Mouse (Mus musculus): ENCODE data around the gene Slc16a8. TPM values are rescaled to one million over a fixed set of nuclear protein-coding genes. Genes with fewer than 3 reads are reported as not detected.

The Slc16a8 gene
- total and polyA plus RNA-seq, 3 experiments, result 0.16 to 0.57 (median 0.39) TPM

- WGBS, result 3% methylated on average over 61 of the region's 61 CpGs
- Histone ChIP-seq H3K4me1 (ENCODE audit: control insufficient read depth, insufficient read depth, low read length) (no peaks in the 10 kb centered on the region), H3K36me3 (ENCODE audit: control insufficient read depth, insufficient read depth, low read length) (no peaks in the 10 kb centered on the region), H3K27ac (no peak overlapping the region), H3K9ac (ENCODE audit: low read depth, low read length) (peak overlapping the region; percentile 64), H3K79me2 (replicated peaks; ENCODE audit: control insufficient read depth, insufficient read depth, low read length) (no peaks in the 10 kb centered on the region), H3K4me3 (peak overlapping the region; percentile 35), H3K27me3 (ENCODE audit: control insufficient read depth, insufficient read depth, low read length) (no peaks in the 10 kb centered on the region)
- TF ChIP-seq EP300 (IDR thresholded peaks at IDR 0.05; ENCODE audit: insufficient read depth, low read depth, low read length) (0 out of 2 replicates have a peak, but pooled peaks have one; percentile 7), CTCF (IDR thresholded peaks at IDR 0.05) (peak; percentile 44), POLR2A (IDR thresholded peaks at IDR 0.05; ENCODE audit: insufficient read depth, low read depth, low read length) (no peak)
- peak in 1 of 2 experiments; percentile 37 for DNase-seq
- intact Hi-C loops (cut with DNase I), result no loop called here
Observed at GRCm38 (mm10) chr15:79251781-79252491, 2.6 kb downstream of the Slc16a8 start.

- TF ChIP-seq CTCF (IDR thresholded peaks at IDR 0.05) (no peak), POLR2A (IDR thresholded peaks at IDR 0.05; ENCODE audit: insufficient read depth, low read depth, low read length) (no peak), EP300 (IDR thresholded peaks at IDR 0.05; ENCODE audit: insufficient read depth, low read depth, low read length) (no peak)
- H3K9ac ChIP-seq (ENCODE audit: low read depth, low read length), result no peak overlapping the region
- DNase-seq, result no peak
- H3K27ac ChIP-seq, result no peak overlapping the region
- no peaks in the 10 kb centered on the region for H3K4me1 ChIP-seq (ENCODE audit: control insufficient read depth, insufficient read depth, low read length)
- 69% methylated on average over 7 of the region's 7 CpGs for WGBS
- no peaks in the 10 kb centered on the region for H3K27me3 ChIP-seq (ENCODE audit: control insufficient read depth, insufficient read depth, low read length)
- intact Hi-C loops (cut with DNase I), result no loop called here
- H3K36me3 ChIP-seq (ENCODE audit: control insufficient read depth, insufficient read depth, low read length), result no peaks in the 10 kb centered on the region
- no peak overlapping the region for H3K4me3 ChIP-seq
- H3K79me2 ChIP-seq (replicated peaks; ENCODE audit: control insufficient read depth, insufficient read depth, low read length), result no peaks in the 10 kb centered on the region
Observed at GRCm38 (mm10) chr15:79251168-79251567, 3.4 kb downstream of the Slc16a8 start.

GRCm38 (mm10) chr15:79250236-79250635 is 4.3 kb downstream of the Slc16a8 start:
- TF ChIP-seq CTCF (IDR thresholded peaks at IDR 0.05) (no peak), EP300 (IDR thresholded peaks at IDR 0.05; ENCODE audit: insufficient read depth, low read depth, low read length) (no peak), POLR2A (IDR thresholded peaks at IDR 0.05; ENCODE audit: insufficient read depth, low read depth, low read length) (no peak)
- Histone ChIP-seq H3K4me1 (ENCODE audit: control insufficient read depth, insufficient read depth, low read length) (no peaks in the 10 kb centered on the region), H3K36me3 (ENCODE audit: control insufficient read depth, insufficient read depth, low read length) (no peaks in the 10 kb centered on the region), H3K27me3 (ENCODE audit: control insufficient read depth, insufficient read depth, low read length) (no peaks in the 10 kb centered on the region), H3K79me2 (replicated peaks; ENCODE audit: control insufficient read depth, insufficient read depth, low read length) (no peaks in the 10 kb centered on the region), H3K4me3 (no peak overlapping the region), H3K27ac (no peak overlapping the region), H3K9ac (ENCODE audit: low read depth, low read length) (no peak overlapping the region)
- 82% methylated on average over 2 of the region's 2 CpGs for WGBS
- DNase-seq, result no peak
- intact Hi-C loops (cut with DNase I), result no loop called here

- WGBS, result 73% methylated on average over 3 of the region's 3 CpGs
- intact Hi-C loops (cut with DNase I), result loop anchor here (5.0 to 10.0 kb wide), 2 partner anchors 42 to 359 kb away; partner anchors contain the start of genes Baiap2l2 and Dmc1
Observed at GRCm38 (mm10) chr15:79245321-79245720, 9.2 kb downstream of the Slc16a8 start.

GRCm38 (mm10) chr15:79244071-79244893 is 10.3 kb downstream of the Slc16a8 start:
- H3K4me3 ChIP-seq, result no peak overlapping the region
- H3K9ac ChIP-seq (ENCODE audit: low read depth, low read length), result no peak overlapping the region
- peak overlapping the region; percentile 81 for H3K27ac ChIP-seq
- H3K27me3 ChIP-seq (ENCODE audit: control insufficient read depth, insufficient read depth, low read length), result no peaks in the 10 kb centered on the region
- DNase-seq, result peak; percentile 39 to 46
- no peak for TF ChIP-seq CTCF (IDR thresholded peaks at IDR 0.05)
- TF ChIP-seq EP300 (IDR thresholded peaks at IDR 0.05; ENCODE audit: insufficient read depth, low read depth, low read length), result no peak
- no peak for TF ChIP-seq POLR2A (IDR thresholded peaks at IDR 0.05; ENCODE audit: insufficient read depth, low read depth, low read length)
- H3K36me3 ChIP-seq (ENCODE audit: control insufficient read depth, insufficient read depth, low read length), result no peaks in the 10 kb centered on the region
- intact Hi-C loops (cut with DNase I), result loop anchor here (5.0 to 10.0 kb wide), 3 partner anchors 83 to 361 kb away; partner anchors contain the start of genes Dmc1, Maff and Pla2g6
- 62% methylated on average over 7 of the region's 7 CpGs for WGBS
- peaks cover 2% of the 10 kb centered on the region for H3K4me1 ChIP-seq (ENCODE audit: control insufficient read depth, insufficient read depth, low read length)
- no peaks in the 10 kb centered on the region for H3K79me2 ChIP-seq (replicated peaks; ENCODE audit: control insufficient read depth, insufficient read depth, low read length)

More at GRCm38 (mm10) chr15:79245321-79245720, 9.2 kb downstream of the Slc16a8 start:
- no peak overlapping the region for H3K9ac ChIP-seq (ENCODE audit: low read depth, low read length)
- H3K36me3 ChIP-seq (ENCODE audit: control insufficient read depth, insufficient read depth, low read length), result no peaks in the 10 kb centered on the region
- H3K27ac ChIP-seq, result peak overlapping the region; percentile 20; the same call in 1 of the 2 replicates
- H3K27me3 ChIP-seq (ENCODE audit: control insufficient read depth, insufficient read depth, low read length), result no peaks in the 10 kb centered on the region
- no peak for DNase-seq
- H3K4me1 ChIP-seq (ENCODE audit: control insufficient read depth, insufficient read depth, low read length), result peaks cover 2% of the 10 kb centered on the region
- TF ChIP-seq CTCF (IDR thresholded peaks at IDR 0.05) (no peak), EP300 (IDR thresholded peaks at IDR 0.05; ENCODE audit: insufficient read depth, low read depth, low read length) (no peak), POLR2A (IDR thresholded peaks at IDR 0.05; ENCODE audit: insufficient read depth, low read depth, low read length) (no peak)
- no peak overlapping the region for H3K4me3 ChIP-seq
- H3K79me2 ChIP-seq (replicated peaks; ENCODE audit: control insufficient read depth, insufficient read depth, low read length), result no peaks in the 10 kb centered on the region

All from heart, adult 2 months (tissue).